In genomic region chr5:123572357-123573186, GRCm38 (mm10) we compare ENCODE assay signal across 8 mouse cellular contexts. TPM values are rescaled to one million over a fixed set of nuclear protein-coding genes. Genes with fewer than 3 reads are reported as not detected.
DNase-seq lines count a peak whose midpoint lies in the region; ATAC-seq lines count a peak whose summit lies in the region.

Vps33a (minus strand) TSS chr5:123573038.

- intact Hi-C loops in gastrocnemius, postnatal 14 days (cut with DNase I; ENCODE audit: low total_unique reads): no loop called here
- intact Hi-C loops in left cerebral cortex, postnatal 10 days (cut with DNase I): no loop called here

- peak; percentile 98 to 99 for DNase-seq in adrenal gland, adult (ENCODE audit: inconsistent age in 2 of 2, low spot score in 1 of 2)
- peak; percentile 99 for DNase-seq in embryo, embryonic 10.5 days (ENCODE audit: low spot score)
- peak; percentile 99 for DNase-seq in gastrocnemius, postnatal 14 days
- peak; percentile 97 to 99 for DNase-seq in left cerebral cortex, postnatal 10 days (ENCODE audit: extremely low spot score in 1 of 2, low spot score in 2 of 2)
- peak; percentile 97 for DNase-seq in right cerebral cortex, postnatal 25 days
- peak; percentile 96 to 99 for DNase-seq in urinary bladder, postnatal 4 days (ENCODE audit: low spot score in 2 of 2)

- peak; percentile 96 for ATAC-seq in inflammation-experienced regulatory T-cells, adult 6 months
- ATAC-seq in megakaryocyte-erythroid progenitor cell, adult 5-6 weeks (replicated peaks; ENCODE audit: low FRiP score, low TSS enrichment, poor library complexity, severe bottlenecking): peak; percentile 94

RNA-seq across cellular contexts. Expression of gene Vps33a, which starts in this region (rescaled TPM):
- 10 to 100 TPM; 23.0 to 25.4 TPM for total RNA-seq in gastrocnemius, postnatal 14 days (2021)
- polyA plus RNA-seq in inflammation-experienced regulatory T-cells, adult 6 months (2017; shearing (Covaris generic)): 10 to 100 TPM; 39.4 to 43.7 (median 42.1) TPM
- 10 to 100 TPM; 70.1 to 76.9 TPM for total RNA-seq in left cerebral cortex, postnatal 10 days (2021)
- total RNA-seq in megakaryocyte-erythroid progenitor cell, adult 5-6 weeks (2014; fragmentation: Nextera tagmentation): 30.6 and 35.7 TPM in 2 replicates
- total RNA-seq in megakaryocyte-erythroid progenitor cell, adult 5-6 weeks (2017): 20.8 and 31.6 TPM in 2 replicates

Comparison
In these comparisons a context has a peak if more than half of its experiments do, and no peak if none do; other contexts are left out.
1. Peak in every context shown above with its lines: DNase-seq and ATAC-seq.